Mouse (Mus musculus): ENCODE measurements around the gene Arhgap23.

- TF ChIP-seq CTCF (IDR thresholded peaks at IDR 0.05; ENCODE audit: low read depth) (no peak), EP300 (optimal IDR thresholded peaks at IDR 0.05) (no peak)
Observed at GRCm38 (mm10) chr11:97427794-97428725, 12.7 kb downstream of the Arhgap23 start.

All from stomach, postnatal 0 days (tissue).